Mouse (Mus musculus) cerebellum, postnatal 36 days (tissue): Measurements from ENCODE around the gene Ppp4r3a.
A peak's percentile ranks its signal among the peaks of the same experiment; 100 is the strongest.

Source experiments
- DNase-seq, 2 experiments: peaks; one replicate each; pipeline ENCODE4 v3.0.0; 2021 to 2022; ENCODE audit warnings: mixed read lengths in 2 of 2

The Ppp4r3a gene

GRCm38 (mm10) chr12:101011017-101011416, 72.5 kb downstream of the Ppp4r3a start:
- no peak for DNase-seq

- DNase-seq = no peak
Measured at GRCm38 (mm10) chr12:101010148-101010920, 73.2 kb downstream of the Ppp4r3a start.

- DNase-seq = no peak
Measured at GRCm38 (mm10) chr12:101009225-101009624, 74.3 kb downstream of the Ppp4r3a start.

DNA sequence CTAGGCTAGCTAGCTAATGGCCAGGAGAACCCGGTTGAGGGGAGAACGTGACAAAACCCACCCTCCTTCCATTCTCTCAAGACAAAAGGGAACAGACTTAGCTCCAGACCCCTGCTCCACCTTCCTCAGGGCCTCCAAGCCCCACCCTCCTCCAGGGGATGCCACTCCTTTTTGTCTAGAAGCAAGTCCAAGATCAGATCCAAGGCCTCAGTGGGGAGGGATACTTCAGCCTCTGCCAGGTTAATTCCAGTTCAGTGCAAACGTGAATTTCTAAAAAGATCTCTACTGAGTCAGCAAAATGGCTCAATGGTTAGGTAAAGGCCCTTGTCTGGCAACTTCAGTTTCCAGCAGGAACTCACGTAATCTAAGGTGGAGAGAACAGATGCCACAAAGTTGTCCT, 74.9 kb downstream of the Ppp4r3a start:
- DNase-seq = no peak

- DNase-seq = peak; percentile 33 to 51
Measured at GRCm38 (mm10) chr12:101007968-101008481, 75.5 kb downstream of the Ppp4r3a start.

DNA sequence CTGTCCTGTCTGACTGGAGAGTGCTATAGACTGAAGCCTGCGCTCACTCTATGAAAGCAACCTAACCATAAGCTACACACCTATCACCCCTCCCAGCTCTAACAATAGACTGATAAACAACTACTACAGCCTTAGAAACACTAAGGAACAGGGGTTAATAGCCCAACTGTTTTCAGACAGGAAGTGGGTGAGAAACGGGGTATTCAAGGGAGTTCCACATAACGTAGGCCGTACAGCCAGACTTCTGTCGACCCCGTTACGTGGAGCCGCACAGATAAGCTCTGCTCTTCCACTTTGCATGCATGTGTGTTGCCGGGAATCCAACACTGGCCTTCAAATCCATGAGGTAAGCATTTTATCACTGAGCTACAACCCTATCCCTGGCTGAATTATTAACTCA, 76.1 kb downstream of the Ppp4r3a start:
- DNase-seq = no peak

GRCm38 (mm10) chr12:101005665-101006420, 77.7 kb downstream of the Ppp4r3a start:
- no peak for DNase-seq

- no peak for DNase-seq
Measured at GRCm38 (mm10) chr12:101004982-101005381, 78.5 kb downstream of the Ppp4r3a start.

DNA sequence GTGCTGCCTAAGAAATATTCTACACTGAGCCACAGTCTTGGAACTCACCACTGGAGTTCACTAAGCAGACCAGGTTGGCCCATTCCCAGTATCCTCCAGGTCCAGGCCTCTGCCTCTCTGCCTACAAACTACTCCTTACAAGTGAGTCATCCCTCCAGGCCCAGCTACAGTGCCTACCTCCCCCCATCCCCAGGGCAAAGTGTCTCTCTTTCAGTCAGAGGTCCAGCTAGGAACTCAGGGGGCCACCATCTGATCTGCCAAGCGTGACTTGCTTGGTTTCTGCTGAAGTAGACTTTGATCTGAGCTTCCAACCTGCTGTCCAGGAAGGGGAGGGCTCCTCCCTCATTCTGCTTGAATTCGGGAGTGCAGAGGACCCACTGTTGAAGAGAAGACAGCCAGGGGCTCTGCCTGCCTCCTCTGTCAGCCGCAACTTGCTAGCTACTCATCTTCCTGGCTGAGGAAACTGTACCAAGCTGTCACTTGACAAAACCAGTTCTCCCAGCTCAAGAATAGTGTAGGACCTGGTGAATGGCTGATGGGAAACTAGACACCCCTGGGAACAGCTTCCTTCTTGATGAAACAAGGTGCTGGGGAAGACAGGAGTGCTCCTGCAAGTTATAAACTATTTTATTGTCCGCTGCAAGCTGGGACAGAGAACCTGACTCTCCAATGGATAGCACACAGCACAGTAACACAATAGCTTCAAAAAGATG, 80.5 kb downstream of the Ppp4r3a start:
- no peak for DNase-seq

DNA sequence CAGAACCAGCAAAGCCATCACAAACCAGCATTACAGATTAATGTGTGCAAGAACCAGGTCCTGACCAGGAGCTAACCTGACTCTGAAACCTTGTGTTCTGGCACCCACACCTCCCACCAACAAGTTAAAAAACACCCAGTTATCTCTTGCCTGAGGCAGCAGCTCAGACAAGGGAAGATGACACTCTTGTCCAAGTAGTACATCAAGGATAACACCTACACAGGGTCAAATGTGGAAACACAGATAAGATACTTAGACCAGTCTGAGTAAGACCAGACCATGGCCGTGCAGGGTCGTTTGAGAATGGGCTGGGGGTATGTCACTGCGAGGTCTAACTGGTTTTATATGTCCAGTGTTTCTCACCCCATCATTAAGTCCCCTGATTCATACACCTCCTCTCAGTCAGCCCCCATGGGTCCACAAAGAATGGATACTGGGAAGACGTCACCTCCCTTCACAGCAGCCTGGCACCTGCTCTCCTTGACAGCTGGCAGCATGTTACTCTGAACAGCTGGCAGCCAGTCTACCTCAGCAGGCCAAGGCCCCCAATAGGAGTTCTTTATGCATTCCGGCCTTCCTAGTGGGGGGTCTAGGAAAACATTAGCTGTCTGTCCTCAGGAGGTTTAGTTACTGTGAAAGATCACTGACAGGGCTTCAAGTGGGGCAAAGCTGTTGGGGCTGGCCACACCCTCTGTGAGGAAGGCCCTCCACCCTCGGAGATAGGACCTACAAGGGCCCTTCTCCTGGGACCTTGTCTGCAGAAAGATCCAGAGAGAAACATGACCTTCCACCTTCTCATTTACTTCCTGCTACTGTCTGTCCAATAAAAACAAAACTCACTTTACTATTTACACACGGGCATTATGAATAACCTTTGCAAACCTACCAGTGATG, 84.2 kb downstream of the Ppp4r3a start:
- DNase-seq = no peak

- no peak for DNase-seq
Measured at GRCm38 (mm10) chr12:100998564-100998962, 84.9 kb downstream of the Ppp4r3a start.

- DNase-seq = no peak
Measured at GRCm38 (mm10) chr12:100997830-100998563, 85.5 kb downstream of the Ppp4r3a start.

DNA sequence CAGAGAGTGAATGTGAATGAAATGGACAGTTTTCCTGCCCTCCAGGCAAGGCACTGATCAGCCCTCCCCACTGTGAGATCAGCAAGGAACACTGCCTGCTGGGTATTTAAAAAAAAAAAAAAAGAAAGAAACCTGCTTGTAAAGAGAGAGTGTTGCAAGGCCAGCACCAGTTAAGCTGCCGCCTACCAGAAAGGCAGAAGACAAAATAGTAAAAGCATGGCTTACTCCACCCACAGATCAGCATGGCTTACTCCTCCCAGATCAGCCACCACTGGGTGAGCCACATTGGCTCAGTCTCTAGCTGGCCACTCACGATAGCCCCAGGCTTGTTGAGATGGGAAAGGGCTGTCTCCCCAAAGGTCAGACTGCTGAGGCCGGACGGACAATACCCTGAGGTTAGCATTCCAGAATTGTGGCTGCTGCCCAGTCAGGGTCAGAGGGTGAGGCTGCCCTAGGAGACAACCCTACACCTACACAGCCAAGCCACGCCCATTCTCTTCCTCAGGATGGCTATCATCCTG, 87.1 kb downstream of the Ppp4r3a start:
- DNase-seq = no peak

- no peak for DNase-seq
Measured at GRCm38 (mm10) chr12:100995607-100996377, 87.7 kb downstream of the Ppp4r3a start.

- no peak for DNase-seq
Measured at GRCm38 (mm10) chr12:100994140-100995015, 89.1 kb downstream of the Ppp4r3a start.

GRCm38 (mm10) chr12:100993146-100993545, 90.4 kb downstream of the Ppp4r3a start:
- DNase-seq = no peak

- no peak for DNase-seq
Measured at GRCm38 (mm10) chr12:100992505-100992904, 91.0 kb downstream of the Ppp4r3a start.

- no peak for DNase-seq
Measured at GRCm38 (mm10) chr12:100991119-100991518, 92.4 kb downstream of the Ppp4r3a start.

DNA sequence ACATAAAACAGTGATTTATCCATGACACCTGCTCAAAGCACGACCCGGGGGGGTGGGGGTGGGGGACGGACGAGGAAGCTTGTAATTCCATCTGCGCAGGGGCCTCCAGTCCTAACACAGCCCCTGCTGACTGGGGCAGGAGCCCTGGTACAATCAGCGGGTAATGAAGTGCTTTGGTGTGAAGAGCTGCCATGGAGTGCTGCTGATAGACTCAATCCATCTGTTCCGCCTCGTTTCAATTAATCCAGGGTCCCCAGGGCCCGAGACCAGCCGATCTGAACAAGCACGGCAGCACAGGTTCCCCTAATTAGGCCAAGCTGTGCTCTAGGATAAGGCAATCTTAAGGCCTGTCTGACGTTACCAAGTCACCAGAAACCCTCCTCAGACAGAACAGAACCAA, 93.2 kb downstream of the Ppp4r3a start:
- no peak for DNase-seq
